Mouse (Mus musculus) C2C12 (cell line): ENCODE results near the gene 1700123O20Rik.

Experiments
- CEBPB ChIP-seq: IDR thresholded peaks from one replicate; pipeline ENCODE4 v1.6.1; 2011; ENCODE audit warnings: low read depth, mild to moderate bottlenecking, control low read depth, moderate library complexity
- CTCF ChIP-seq: IDR thresholded peaks from one replicate; pipeline ENCODE4 v1.5.1; 2011; ENCODE audit not compliant: control insufficient read depth, insufficient read depth, insufficient read length
- MAX ChIP-seq: IDR thresholded peaks from one replicate; pipeline ENCODE4 v1.6.1; 2011; ENCODE audit warnings: mild to moderate bottlenecking, control low read depth

DNA sequence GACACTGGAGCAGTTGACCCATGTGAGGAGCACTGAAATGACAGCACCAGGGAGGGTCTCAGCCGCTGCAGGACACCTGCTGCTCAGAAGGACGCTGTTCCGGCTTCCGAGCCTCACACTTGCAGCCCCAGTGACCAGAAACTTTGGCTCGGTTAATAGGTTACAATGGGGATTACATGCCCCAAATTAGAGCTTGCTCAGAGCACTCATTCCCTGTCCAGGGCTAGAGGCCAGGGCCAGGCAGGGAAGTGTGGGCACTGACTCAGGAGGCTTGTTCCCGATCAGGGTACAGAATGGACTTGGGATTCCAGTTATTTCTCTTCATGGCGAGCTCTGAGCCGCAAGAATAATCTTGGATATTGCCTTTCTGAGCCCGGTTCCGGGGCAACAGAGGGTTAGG, 51.6 kb downstream of the 1700123O20Rik start:
- TF ChIP-seq CTCF (no peak), CEBPB (no peak), MAX (no peak)
